Mouse (Mus musculus) CH12.LX (cell line): Measurements from ENCODE around the gene Hspb3.

Source experiments
- CTCF ChIP-seq, 2 experiments: IDR thresholded peaks in 1 of 2; conservative IDR thresholded peaks in 1 of 2; 2 replicates each; pipeline ENCODE4 v1.5.1; 2011 to 2012; ENCODE audit warnings: low read depth in 2 of 2, low read length in 2 of 2, improper control_type of control experiment in 1 of 2, inconsistent platforms in 1 of 2, mild to moderate bottlenecking in 1 of 2, moderate library complexity in 1 of 2
- RCOR1 ChIP-seq: conservative IDR thresholded peaks from 2 replicates; pipeline ENCODE4 v1.6.1; 2012; ENCODE audit warnings: low read depth, mild to moderate bottlenecking, inconsistent platforms, low read length, improper control_type of control experiment
- SMC3 ChIP-seq: IDR thresholded peaks from 2 replicates; pipeline ENCODE4 v1.6.1; 2011; ENCODE audit warnings: low read depth, low read length, improper control_type of control experiment

GRCm38 (mm10) chr13:113632506-113632905 lies 31.0 kb downstream of the Hspb3 start:
- no peak for TF ChIP-seq SMC3
- TF ChIP-seq CTCF (conservative IDR thresholded peaks at IDR 0.05 in 1 of 2, IDR thresholded peaks at IDR 0.05 in 1 of 2; ENCODE audit: low read depth in 2 of 2, low read length in 2 of 2), result no peak
- no peak for TF ChIP-seq RCOR1
